Mouse (Mus musculus) monocyte, adult 5-6 weeks (primary cell): ENCODE results near the gene Lfng. TPM values are rescaled to one million over a fixed set of nuclear protein-coding genes. Genes with fewer than 3 reads are reported as not detected.

ENCODE experiments used
- ATAC-seq: fragments of 153-309, 156-312 bp; replicated peaks from 2 replicates; pipeline ENCODE4 v1.8.0; 2017; ENCODE audit warnings: mild to moderate bottlenecking; ENCODE audit not compliant: low TSS enrichment, insufficient number of reproducible peaks, severe bottlenecking, poor library complexity, low FRiP score
- total RNA-seq: library from RNA; stranded (forward); fragments of 200-1000, 200-491, 200-594 nt; gene quantifications from 3 replicates; pipeline ENCODE4 v1.2.3, GENCODE M21; 2017

The Lfng gene
- total RNA-seq, 1 experiment from 2014 or later: 274 TPM

- ATAC-seq: peak; percentile 20; the same call in 1 of the 2 replicates
Measured at GRCm38 (mm10) chr5:140628995-140629394, 21.9 kb downstream of the Lfng start.

GRCm38 (mm10) chr5:140633432-140633831 lies 26.3 kb downstream of the Lfng start:
- no peak for ATAC-seq

GRCm38 (mm10) chr5:140634798-140635722 lies 27.9 kb downstream of the Lfng start:
- no peak for ATAC-seq

GRCm38 (mm10) chr5:140636316-140637057 lies 29.4 kb downstream of the Lfng start:
- no peak; the same call in 1 of the 2 replicates for ATAC-seq

GRCm38 (mm10) chr5:140637058-140637410 lies 29.9 kb downstream of the Lfng start:
- ATAC-seq: no peak

GRCm38 (mm10) chr5:140637989-140638388 lies 30.9 kb downstream of the Lfng start:
- ATAC-seq: no peak

GRCm38 (mm10) chr5:140638484-140638883 lies 31.4 kb downstream of the Lfng start:
- ATAC-seq: no peak

- ATAC-seq: no peak
Measured at GRCm38 (mm10) chr5:140639312-140639711, 32.2 kb downstream of the Lfng start.

GRCm38 (mm10) chr5:140639871-140640270 lies 32.8 kb downstream of the Lfng start:
- no peak for ATAC-seq

- no peak for ATAC-seq
Measured at GRCm38 (mm10) chr5:140640812-140641211, 33.7 kb downstream of the Lfng start.

GRCm38 (mm10) chr5:140641254-140641928 lies 34.3 kb downstream of the Lfng start:
- ATAC-seq: no peak

GRCm38 (mm10) chr5:140642076-140642475 lies 35.0 kb downstream of the Lfng start:
- peak; percentile 89 for ATAC-seq

- ATAC-seq: no peak
Measured at GRCm38 (mm10) chr5:140644263-140644662, 37.1 kb downstream of the Lfng start.

GRCm38 (mm10) chr5:140644702-140645201 lies 37.6 kb downstream of the Lfng start:
- ATAC-seq: no peak

- ATAC-seq: no peak
Measured at GRCm38 (mm10) chr5:140645454-140645853, 38.3 kb downstream of the Lfng start.

- no peak for ATAC-seq
Measured at GRCm38 (mm10) chr5:140646171-140646570, 39.1 kb downstream of the Lfng start.

- no peak for ATAC-seq
Measured at GRCm38 (mm10) chr5:140647031-140647760, 40.1 kb downstream of the Lfng start.

- ATAC-seq: no peak
Measured at GRCm38 (mm10) chr5:140647821-140648518, 40.9 kb downstream of the Lfng start.
